Mouse (Mus musculus) CH12.LX (cell line): ENCODE results near the gene Mocs3. TPM values are rescaled to one million over a fixed set of nuclear protein-coding genes. Genes with fewer than 3 reads are reported as not detected.

Experiments
- DNase-seq: peaks from one replicate; pipeline ENCODE4 v3.0.0-alpha.2; 2013; ENCODE audit errors: extremely low read depth
- H3K27ac ChIP-seq: 2 replicates; pipeline ENCODE4 v1.5.1; 2012; ENCODE audit warnings: low read depth, mild to moderate bottlenecking, control low read depth, moderate library complexity; ENCODE audit not compliant: insufficient read depth
- H3K27me3 ChIP-seq: replicated peaks from 2 replicates; pipeline ENCODE3; 2012; ENCODE audit warnings: inconsistent platforms
- H3K36me3 ChIP-seq, 2 experiments: replicated peaks in 1 of 2; 2 replicates each; pipeline versions ENCODE3 to v1.6.1; 2012; ENCODE audit warnings: inconsistent platforms in 1 of 2, low read length in 1 of 2, mild to moderate bottlenecking in 1 of 2, mixed read lengths in 1 of 2, moderate library complexity in 1 of 2; ENCODE audit not compliant: control insufficient read depth in 1 of 2, insufficient read depth in 1 of 2
- H3K4me1 ChIP-seq, 2 experiments: 2 replicates each; pipeline ENCODE4 v1.6.1; 2012; ENCODE audit warnings: inconsistent platforms in 1 of 2, moderate library complexity in 1 of 2; ENCODE audit not compliant: insufficient read depth in 2 of 2, control insufficient read depth in 1 of 2
- H3K4me2 ChIP-seq: 2 replicates; pipeline ENCODE4 v1.6.1; 2012; ENCODE audit warnings: low read depth, mild to moderate bottlenecking, control low read depth; ENCODE audit not compliant: poor library complexity, insufficient read depth, severe bottlenecking
- H3K4me3 ChIP-seq, 3 experiments: fragments of 150-350 bp in 1 of 3; sonication (generic) in 1 of 3; replicated peaks in 1 of 3; 2 replicates each; pipeline versions ENCODE3 to v1.5.1; 2011 to 2012; ENCODE audit warnings: low read depth in 2 of 3, low read length in 2 of 3, mild to moderate bottlenecking in 2 of 3, moderate library complexity in 2 of 3, control low read depth in 1 of 3, improper control_type of control experiment in 1 of 3, inconsistent platforms in 1 of 3, mixed read lengths in 1 of 3; ENCODE audit not compliant: poor library complexity in 1 of 3
- H3K79me2 ChIP-seq: replicated peaks from 2 replicates; pipeline ENCODE4 v1.6.1; 2012; ENCODE audit warnings: mild to moderate bottlenecking, moderate library complexity; ENCODE audit not compliant: control insufficient read depth, poor library complexity, insufficient read depth, severe bottlenecking; ENCODE audit errors: extremely low read depth
- H3K9ac ChIP-seq: 2 replicates; pipeline ENCODE4 v1.6.1; 2012; ENCODE audit warnings: low read depth, mild to moderate bottlenecking, control low read depth, moderate library complexity; ENCODE audit not compliant: insufficient read depth
- H3K9me3 ChIP-seq: replicated peaks from 2 replicates; pipeline ENCODE3; 2012; ENCODE audit warnings: low read length, inconsistent platforms, mixed read lengths
- BHLHE40 ChIP-seq: IDR thresholded peaks from 2 replicates; pipeline ENCODE4 v1.6.1; 2011; ENCODE audit warnings: mild to moderate bottlenecking, low read depth, low read length, improper control_type of control experiment
- CHD1 ChIP-seq: IDR thresholded peaks from 2 replicates; pipeline ENCODE4 v1.6.1; 2012; ENCODE audit warnings: low read depth, low read length, improper control_type of control experiment, inconsistent platforms
- ELF1 ChIP-seq: IDR thresholded peaks from 2 replicates; pipeline ENCODE4 v1.6.1; 2014; ENCODE audit warnings: low read depth, mild to moderate bottlenecking, inconsistent platforms, low read length, improper control_type of control experiment
- EP300 ChIP-seq: IDR thresholded peaks from 2 replicates; pipeline ENCODE4 v1.6.1; 2011; ENCODE audit warnings: low read length, improper control_type of control experiment
- ETS1 ChIP-seq: conservative IDR thresholded peaks from 2 replicates; pipeline ENCODE4 v1.6.1; 2012; ENCODE audit warnings: low read depth, mild to moderate bottlenecking, inconsistent platforms, low read length, improper control_type of control experiment, moderate library complexity
- IRF4 ChIP-seq: IDR thresholded peaks from 2 replicates; pipeline ENCODE4 v1.6.1; 2014; ENCODE audit warnings: low read depth, mild to moderate bottlenecking, inconsistent platforms, low read length, improper control_type of control experiment
- JUND ChIP-seq: conservative IDR thresholded peaks from 2 replicates; pipeline ENCODE4 v1.6.1; 2011; ENCODE audit warnings: low read depth, low read length, improper control_type of control experiment
- MAFK ChIP-seq: IDR thresholded peaks from 2 replicates; pipeline ENCODE4 v1.6.1; 2011; ENCODE audit warnings: low read length, improper control_type of control experiment; ENCODE audit not compliant: insufficient replicate concordance
- MYC ChIP-seq: IDR thresholded peaks from 2 replicates; pipeline ENCODE4 v1.6.1; 2011; ENCODE audit warnings: low read depth, mild to moderate bottlenecking, improper control_type of control experiment, low read length
- NRF1 ChIP-seq: IDR thresholded peaks from 2 replicates; pipeline ENCODE4 v1.6.1; 2014; ENCODE audit warnings: low read depth, mild to moderate bottlenecking, inconsistent platforms, low read length, improper control_type of control experiment, moderate library complexity
- TBP ChIP-seq: conservative IDR thresholded peaks from 2 replicates; pipeline ENCODE4 v1.6.1; 2011; ENCODE audit warnings: low read depth, low read length, improper control_type of control experiment
- TCF12 ChIP-seq: IDR thresholded peaks from 2 replicates; pipeline ENCODE4 v1.6.1; 2014; ENCODE audit warnings: low read depth, mild to moderate bottlenecking, inconsistent platforms, low read length, improper control_type of control experiment
- USF1 ChIP-seq: IDR thresholded peaks from 2 replicates; pipeline ENCODE4 v1.6.1; 2014; ENCODE audit warnings: low read depth, mild to moderate bottlenecking, inconsistent platforms, low read length, improper control_type of control experiment
- ZC3H11A ChIP-seq: IDR thresholded peaks from 2 replicates; pipeline ENCODE4 v1.6.1; 2012; ENCODE audit warnings: low read depth, mild to moderate bottlenecking, inconsistent platforms, low read length, improper control_type of control experiment
- ZMIZ1 ChIP-seq: IDR thresholded peaks from 2 replicates; pipeline ENCODE4 v1.6.1; 2012; ENCODE audit warnings: low read depth, mild to moderate bottlenecking, inconsistent platforms, low read length, improper control_type of control experiment
- ZNF384 ChIP-seq: IDR thresholded peaks from 2 replicates; pipeline ENCODE4 v1.6.1; 2012; ENCODE audit warnings: low read depth, low read length, improper control_type of control experiment, inconsistent platforms
- dilution Hi-C: fragments of 300-500 bp; cut with MboI; formaldehyde crosslinking; loops from 2 replicates; pipeline ENCODE4 v1.14.3; 2020; ENCODE audit warnings: low sequenced_read_pairs; ENCODE audit not compliant: extremely low pct_unique_long_range_greater_than_20kb, extremely low pct_ligation_motif_present
- in situ Hi-C: fragments of 300-500 bp; cut with MboI; formaldehyde crosslinking; loops from 3 replicates; pipeline ENCODE4 v1.14.3; 2019; ENCODE audit warnings: low sequenced_read_pairs, low pct_ligation_motif_present, low pct_unique_long_range_greater_than_20kb, mixed read lengths
- polyA plus RNA-seq: library from polyadenylated mRNA; unstranded; fragments of >175 nt; gene quantifications from 2 replicates; pipeline ENCODE4 v1.2.1, GENCODE M21; 2012; ENCODE audit warnings: low read depth; ENCODE audit not compliant: insufficient read length
- total RNA-seq, 2 experiments: library from RNA; depleted of rRNA; stranded (reverse); fragments of 300-350 nt in 1 of 2; fragments of >200 nt in 1 of 2; gene quantifications; 2 replicates each; pipeline ENCODE4 v1.2.3; 2012 to 2014

Mocs3 gene
- total and polyA plus RNA-seq, 3 experiments, result 7.6 to 10.6 (median 9.5) TPM

GRCm38 (mm10) chr2:168199476-168199875 lies 30.9 kb upstream of the Mocs3 start:
- dilution Hi-C loops (no loop called here), in situ Hi-C loops (no loop called here)
- H3K27ac ChIP-seq, result peak overlapping the region; percentile 37
- peak; percentile 47 for DNase-seq
- H3K27me3 ChIP-seq, result no peaks in the 10 kb centered on the region
- H3K4me1 ChIP-seq, result peaks cover 20 to 77% of the 10 kb centered on the region in 2 experiments
- H3K4me3 ChIP-seq, result no peak overlapping the region
- no peak overlapping the region for H3K9ac ChIP-seq
- H3K4me2 ChIP-seq, result peak overlapping the region; percentile 87
- H3K36me3 ChIP-seq, result peaks cover 39 to 86% of the 10 kb centered on the region in 2 experiments
- no peak for TF ChIP-seq NRF1
- TF ChIP-seq JUND, result peak; percentile 47; the same call in 1 of the 2 replicates
- TF ChIP-seq CHD1, result no peak
- no peak for TF ChIP-seq ELF1
- no peak for TF ChIP-seq TBP
- 0 out of 2 replicates have a peak, but pooled peaks have one; percentile 27 for TF ChIP-seq MAFK
- TF ChIP-seq TCF12, result peak; percentile 63
- TF ChIP-seq ETS1, result 0 out of 2 replicates have a peak, but pooled peaks have one; percentile 14
- 0 out of 2 replicates have a peak, but pooled peaks have one; percentile 23 for TF ChIP-seq MYC
- TF ChIP-seq EP300, result peak; percentile 59; the same call in 1 of the 2 replicates
- TF ChIP-seq BHLHE40, result peak; percentile 54
- no peak for TF ChIP-seq ZMIZ1
- TF ChIP-seq IRF4, result 0 out of 2 replicates have a peak, but pooled peaks have one; percentile 21
- H3K9me3 ChIP-seq, result peaks cover 4% of the 10 kb centered on the region
- peaks cover 94% of the 10 kb centered on the region for H3K79me2 ChIP-seq

GRCm38 (mm10) chr2:168200014-168200691 lies 30.3 kb upstream of the Mocs3 start:
- peak; percentile 81 for TF ChIP-seq ZNF384
- TF ChIP-seq USF1, result no peak
- no peak for TF ChIP-seq ZC3H11A
- TF ChIP-seq, all 38 proteins: peak for 1
- dilution Hi-C loops (no loop called here), in situ Hi-C loops (no loop called here)
- Histone ChIP-seq H3K79me2 (peaks cover 94% of the 10 kb centered on the region), H3K9me3 (peaks cover 4% of the 10 kb centered on the region), H3K27me3 (no peaks in the 10 kb centered on the region), H3K36me3 (peaks cover 41 to 85% of the 10 kb centered on the region in 2 experiments), H3K27ac (peak overlapping the region; percentile 37; the same call in 1 of the 2 replicates), H3K9ac (no peak overlapping the region), H3K4me2 (peak overlapping the region; percentile 87), H3K4me1 (peaks cover 23 to 77% of the 10 kb centered on the region in 2 experiments), H3K4me3 (no peak overlapping the region)
- DNase-seq, result no peak
